Mouse (Mus musculus) bone marrow macrophage, adult 2 months (primary cell): ENCODE results near the gene Fgf12.

Experiments
- CTCF ChIP-seq: IDR thresholded peaks from 2 replicates; pipeline ENCODE4 v1.5.1; 2012; ENCODE audit warnings: low read depth, mild to moderate bottlenecking, low read length, moderate library complexity
- POLR2A ChIP-seq: IDR thresholded peaks from 2 replicates; pipeline ENCODE4 v1.6.1; 2012; ENCODE audit warnings: mild to moderate bottlenecking, low read depth, low read length, borderline replicate concordance

- no peak for TF ChIP-seq CTCF
- TF ChIP-seq POLR2A: no peak
Measured at GRCm38 (mm10) chr16:28446334-28447113, 306.3 kb downstream of the Fgf12 start.
